Mouse (Mus musculus) CH12.LX (cell line): ENCODE data around the gene Rhbdl1. TPM values are rescaled to one million over a fixed set of nuclear protein-coding genes. Genes with fewer than 3 reads are reported as not detected.
A peak's percentile ranks its signal among the peaks of the same experiment; 100 is the strongest.

Experiments
- DNase-seq: peaks from one replicate; pipeline ENCODE4 v3.0.0-alpha.2; 2013; ENCODE audit errors: extremely low read depth
- H3K27ac ChIP-seq: 2 replicates; pipeline ENCODE4 v1.5.1; 2012; ENCODE audit warnings: low read depth, mild to moderate bottlenecking, control low read depth, moderate library complexity; ENCODE audit not compliant: insufficient read depth
- H3K27me3 ChIP-seq: replicated peaks from 2 replicates; pipeline ENCODE3; 2012; ENCODE audit warnings: inconsistent platforms
- H3K36me3 ChIP-seq, 2 experiments: replicated peaks in 1 of 2; 2 replicates each; pipeline versions ENCODE3 to v1.6.1; 2012; ENCODE audit warnings: inconsistent platforms in 1 of 2, low read length in 1 of 2, mild to moderate bottlenecking in 1 of 2, mixed read lengths in 1 of 2, moderate library complexity in 1 of 2; ENCODE audit not compliant: control insufficient read depth in 1 of 2, insufficient read depth in 1 of 2
- H3K4me1 ChIP-seq, 2 experiments: 2 replicates each; pipeline ENCODE4 v1.6.1; 2012; ENCODE audit warnings: inconsistent platforms in 1 of 2, moderate library complexity in 1 of 2; ENCODE audit not compliant: insufficient read depth in 2 of 2, control insufficient read depth in 1 of 2
- H3K4me2 ChIP-seq: 2 replicates; pipeline ENCODE4 v1.6.1; 2012; ENCODE audit warnings: low read depth, mild to moderate bottlenecking, control low read depth; ENCODE audit not compliant: poor library complexity, insufficient read depth, severe bottlenecking
- H3K4me3 ChIP-seq, 3 experiments: fragments of 150-350 bp in 1 of 3; sonication (generic) in 1 of 3; replicated peaks in 1 of 3; 2 replicates each; pipeline versions ENCODE3 to v1.5.1; 2011 to 2012; ENCODE audit warnings: low read depth in 2 of 3, low read length in 2 of 3, mild to moderate bottlenecking in 2 of 3, moderate library complexity in 2 of 3, control low read depth in 1 of 3, improper control_type of control experiment in 1 of 3, inconsistent platforms in 1 of 3, mixed read lengths in 1 of 3; ENCODE audit not compliant: poor library complexity in 1 of 3
- H3K79me2 ChIP-seq: replicated peaks from 2 replicates; pipeline ENCODE4 v1.6.1; 2012; ENCODE audit warnings: mild to moderate bottlenecking, moderate library complexity; ENCODE audit not compliant: control insufficient read depth, poor library complexity, insufficient read depth, severe bottlenecking; ENCODE audit errors: extremely low read depth
- H3K9ac ChIP-seq: 2 replicates; pipeline ENCODE4 v1.6.1; 2012; ENCODE audit warnings: low read depth, mild to moderate bottlenecking, control low read depth, moderate library complexity; ENCODE audit not compliant: insufficient read depth
- H3K9me3 ChIP-seq: replicated peaks from 2 replicates; pipeline ENCODE3; 2012; ENCODE audit warnings: low read length, inconsistent platforms, mixed read lengths
- BHLHE40 ChIP-seq: IDR thresholded peaks from 2 replicates; pipeline ENCODE4 v1.6.1; 2011; ENCODE audit warnings: mild to moderate bottlenecking, low read depth, low read length, improper control_type of control experiment
- CHD1 ChIP-seq: IDR thresholded peaks from 2 replicates; pipeline ENCODE4 v1.6.1; 2012; ENCODE audit warnings: low read depth, low read length, improper control_type of control experiment, inconsistent platforms
- CTCF ChIP-seq, 2 experiments: IDR thresholded peaks in 1 of 2; conservative IDR thresholded peaks in 1 of 2; 2 replicates each; pipeline ENCODE4 v1.5.1; 2011 to 2012; ENCODE audit warnings: low read depth in 2 of 2, low read length in 2 of 2, improper control_type of control experiment in 1 of 2, inconsistent platforms in 1 of 2, mild to moderate bottlenecking in 1 of 2, moderate library complexity in 1 of 2
- E2F4 ChIP-seq: IDR thresholded peaks from 2 replicates; pipeline ENCODE4 v1.6.1; 2011; ENCODE audit warnings: low read depth, low read length, improper control_type of control experiment; ENCODE audit not compliant: insufficient replicate concordance
- ELF1 ChIP-seq: IDR thresholded peaks from 2 replicates; pipeline ENCODE4 v1.6.1; 2014; ENCODE audit warnings: low read depth, mild to moderate bottlenecking, inconsistent platforms, low read length, improper control_type of control experiment
- GABPA ChIP-seq: IDR thresholded peaks from 2 replicates; pipeline ENCODE4 v1.6.1; 2012; ENCODE audit warnings: low read depth, low read length, improper control_type of control experiment, inconsistent platforms; ENCODE audit not compliant: insufficient replicate concordance
- HCFC1 ChIP-seq: IDR thresholded peaks from 2 replicates; pipeline ENCODE4 v1.6.1; 2012; ENCODE audit warnings: low read depth, mild to moderate bottlenecking, inconsistent platforms, low read length, improper control_type of control experiment
- JUN ChIP-seq: IDR thresholded peaks from 2 replicates; pipeline ENCODE4 v1.6.1; 2011; ENCODE audit warnings: low read depth, mild to moderate bottlenecking, low read length, improper control_type of control experiment, moderate library complexity; ENCODE audit not compliant: insufficient read depth
- JUND ChIP-seq: conservative IDR thresholded peaks from 2 replicates; pipeline ENCODE4 v1.6.1; 2011; ENCODE audit warnings: low read depth, low read length, improper control_type of control experiment
- MAFK ChIP-seq: IDR thresholded peaks from 2 replicates; pipeline ENCODE4 v1.6.1; 2011; ENCODE audit warnings: low read length, improper control_type of control experiment; ENCODE audit not compliant: insufficient replicate concordance
- MAZ ChIP-seq: IDR thresholded peaks from 2 replicates; pipeline ENCODE4 v1.6.1; 2012; ENCODE audit warnings: low read depth, mild to moderate bottlenecking, inconsistent platforms, low read length, improper control_type of control experiment, moderate library complexity
- PAX5 ChIP-seq: IDR thresholded peaks from 2 replicates; pipeline ENCODE4 v1.6.1; 2012; ENCODE audit warnings: low read length, inconsistent platforms, mixed read lengths
- POLR2A ChIP-seq: IDR thresholded peaks from 2 replicates; pipeline ENCODE4 v1.6.1; 2011; ENCODE audit warnings: low read depth, mild to moderate bottlenecking, improper control_type of control experiment, low read length
- POLR2AphosphoS2 ChIP-seq: IDR thresholded peaks from 2 replicates; pipeline ENCODE4 v1.6.1; 2011; ENCODE audit warnings: low read depth, low read length, improper control_type of control experiment
- RCOR1 ChIP-seq: conservative IDR thresholded peaks from 2 replicates; pipeline ENCODE4 v1.6.1; 2012; ENCODE audit warnings: low read depth, mild to moderate bottlenecking, inconsistent platforms, low read length, improper control_type of control experiment
- SMC3 ChIP-seq: IDR thresholded peaks from 2 replicates; pipeline ENCODE4 v1.6.1; 2011; ENCODE audit warnings: low read depth, low read length, improper control_type of control experiment
- TBP ChIP-seq: conservative IDR thresholded peaks from 2 replicates; pipeline ENCODE4 v1.6.1; 2011; ENCODE audit warnings: low read depth, low read length, improper control_type of control experiment
- UBTF ChIP-seq: IDR thresholded peaks from 2 replicates; pipeline ENCODE4 v1.6.1; 2012; ENCODE audit warnings: low read depth, mild to moderate bottlenecking, inconsistent platforms, low read length, improper control_type of control experiment, moderate library complexity
- USF1 ChIP-seq: IDR thresholded peaks from 2 replicates; pipeline ENCODE4 v1.6.1; 2014; ENCODE audit warnings: low read depth, mild to moderate bottlenecking, inconsistent platforms, low read length, improper control_type of control experiment
- USF2 ChIP-seq: conservative IDR thresholded peaks from 2 replicates; pipeline ENCODE4 v1.6.1; 2011; ENCODE audit warnings: low read depth, low read length, improper control_type of control experiment
- ZKSCAN1 ChIP-seq: IDR thresholded peaks from 2 replicates; pipeline ENCODE4 v1.6.1; 2012; ENCODE audit warnings: low read depth, inconsistent platforms, low read length, improper control_type of control experiment, borderline replicate concordance
- ZMIZ1 ChIP-seq: IDR thresholded peaks from 2 replicates; pipeline ENCODE4 v1.6.1; 2012; ENCODE audit warnings: low read depth, mild to moderate bottlenecking, inconsistent platforms, low read length, improper control_type of control experiment
- ZNF384 ChIP-seq: IDR thresholded peaks from 2 replicates; pipeline ENCODE4 v1.6.1; 2012; ENCODE audit warnings: low read depth, low read length, improper control_type of control experiment, inconsistent platforms
- dilution Hi-C: fragments of 300-500 bp; cut with MboI; formaldehyde crosslinking; loops from 2 replicates; pipeline ENCODE4 v1.14.3; 2020; ENCODE audit warnings: low sequenced_read_pairs; ENCODE audit not compliant: extremely low pct_unique_long_range_greater_than_20kb, extremely low pct_ligation_motif_present
- in situ Hi-C: fragments of 300-500 bp; cut with MboI; formaldehyde crosslinking; loops from 3 replicates; pipeline ENCODE4 v1.14.3; 2019; ENCODE audit warnings: low sequenced_read_pairs, low pct_ligation_motif_present, low pct_unique_long_range_greater_than_20kb, mixed read lengths
- polyA plus RNA-seq: library from polyadenylated mRNA; unstranded; fragments of >175 nt; gene quantifications from 2 replicates; pipeline ENCODE4 v1.2.1, GENCODE M21; 2012; ENCODE audit warnings: low read depth; ENCODE audit not compliant: insufficient read length
- total RNA-seq, 2 experiments: library from RNA; depleted of rRNA; stranded (reverse); fragments of 300-350 nt in 1 of 2; fragments of >200 nt in 1 of 2; gene quantifications; 2 replicates each; pipeline ENCODE4 v1.2.3; 2012 to 2014

Gene Rhbdl1
- total and polyA plus RNA-seq, 3 experiments: 1.9 to 2.8 TPM; not detected in 1

GRCm38 (mm10) chr17:25791843-25792527, 45.1 kb downstream of the Rhbdl1 start (continued):
- no peak for TF ChIP-seq MAFK
- TF ChIP-seq ZKSCAN1: peak; percentile 20; the same call in 1 of the 2 replicates
- TF ChIP-seq USF1: no peak
- TF ChIP-seq ZNF384: no peak
- no peak for TF ChIP-seq E2F4

- Histone ChIP-seq H3K27ac (no peak overlapping the region), H3K4me1 (peaks cover 14 to 29% of the 10 kb centered on the region in 2 experiments)
Measured at GRCm38 (mm10) chr17:25791320-25791842, 45.7 kb downstream of the Rhbdl1 start.

GRCm38 (mm10) chr17:25786781-25787504, 50.2 kb downstream of the Rhbdl1 start:
- no peak overlapping the region for H3K4me2 ChIP-seq
- no peak overlapping the region for H3K9ac ChIP-seq
- TF ChIP-seq POLR2AphosphoS2 (no peak), UBTF (no peak), JUN (no peak), CHD1 (no peak), USF2 (no peak), CTCF (conservative IDR thresholded peaks at IDR 0.05 in 1 of 2, IDR thresholded peaks at IDR 0.05 in 1 of 2; ENCODE audit: low read depth in 2 of 2, low read length in 2 of 2) (no peak), ELF1 (no peak), USF1 (no peak), GABPA (no peak), SMC3 (no peak), HCFC1 (no peak), POLR2A (no peak), ZMIZ1 (no peak), ZNF384 (no peak), BHLHE40 (no peak), MAFK (no peak), MAZ (no peak), JUND (no peak), RCOR1 (no peak), PAX5 (no peak)
- no peaks in the 10 kb centered on the region for H3K27me3 ChIP-seq
- in situ Hi-C loops (no loop called here), dilution Hi-C loops (no loop called here)
- no peak overlapping the region for H3K27ac ChIP-seq
- no peak overlapping the region for H3K4me3 ChIP-seq
- DNase-seq: no peak
- 0 out of 2 replicates have a peak, but pooled peaks cover 3% of the 10 kb centered on the region for H3K79me2 ChIP-seq
- peaks cover 41 to 70% of the 10 kb centered on the region in 2 experiments for H3K36me3 ChIP-seq
- H3K9me3 ChIP-seq: no peaks in the 10 kb centered on the region
- peaks cover 7 to 27% of the 10 kb centered on the region in 2 experiments for H3K4me1 ChIP-seq

More at GRCm38 (mm10) chr17:25791320-25791842, 45.7 kb downstream of the Rhbdl1 start:
- TF ChIP-seq TBP: no peak
- TF ChIP-seq POLR2AphosphoS2: no peak
- no peak for TF ChIP-seq JUND
- TF ChIP-seq, all 38 proteins: peak for 0
- Histone ChIP-seq H3K9ac (peak overlapping the region; percentile 42), H3K79me2 (0 out of 2 replicates have a peak, but pooled peaks cover 3% of the 10 kb centered on the region), H3K36me3 (peaks cover 17 to 50% of the 10 kb centered on the region in 2 experiments), H3K4me2 (peak overlapping the region; percentile 71), H3K4me3 (peak overlapping the region; percentile 67 to 83 (median 76)), H3K27me3 (no peaks in the 10 kb centered on the region), H3K9me3 (no peaks in the 10 kb centered on the region)
- dilution Hi-C loops (no loop called here), in situ Hi-C loops (loop anchor here (10.0 kb wide), 1 partner anchor 57 kb away; the partner anchor contains the start of gene Mslnl)
- DNase-seq: no peak
